Mouse (Mus musculus) macrophage (primary cell): ENCODE data around the gene Orc4. TPM values are rescaled to one million over a fixed set of nuclear protein-coding genes. Genes with fewer than 3 reads are reported as not detected.

Experiments used
- H3K27ac ChIP-seq: fragments of 350-480 bp; formaldehyde crosslinking; 2 replicates; pipeline ENCODE4 v1.9.0; 2021
- H3K36me3 ChIP-seq: fragments of 350-480 bp; formaldehyde crosslinking; 2 replicates; pipeline ENCODE4 v1.9.0; 2021; ENCODE audit errors: inconsistent target
- H3K4me3 ChIP-seq: fragments of 350-480 bp; formaldehyde crosslinking; 2 replicates; pipeline ENCODE4 v1.9.0; 2021; ENCODE audit errors: inconsistent target
- H3K79me2 ChIP-seq: fragments of 350-480 bp; formaldehyde crosslinking; 2 replicates; pipeline ENCODE4 v1.9.0; 2021; ENCODE audit errors: inconsistent target
- WGBS: methylation state at CpG from one replicate; pipeline ENCODE4 v1.1.7; 2026; ENCODE audit warnings: inconsistent platforms; ENCODE audit not compliant: missing documents; 5-methylcytosine and 5-hydroxymethylcytosine counted together
- polyA plus RNA-seq: library from polyadenylated mRNA; stranded (reverse); fragments of 250-400 nt; gene quantifications from 3 replicates; pipeline ENCODE4 v1.2.4, GENCODE M21; 2018; ENCODE audit warnings: inconsistent platforms
- total RNA-seq, 78 experiments: library from RNA; depleted of rRNA; stranded (reverse); fragments of 250-400 nt; gene quantifications; 1 replicate in 9 of 78; 2 replicates in 24 of 78; 3 replicates in 43 of 78; 4 replicates in 2 of 78; pipeline ENCODE4 v1.2.4; 2018; ENCODE audit warnings: inconsistent platforms in 56 of 78

The Orc4 gene
- 100 to 1,000 TPM in 23 of 26 experiments, 10 to 100 TPM in 3; 72.3 to 232 (median 151) TPM for total RNA-seq (2018; cell fraction: chromatin; rRNA removed)
- 10 to 100 TPM; 19.9 to 45.4 (median 29.6) TPM for total RNA-seq (2018; cell fraction: cytosol; rRNA removed)
- total RNA-seq (2018; cell fraction: nucleus; rRNA removed): 100 to 1,000 TPM in 20 of 26 experiments, 10 to 100 TPM in 6; 57.1 to 216 (median 120) TPM
- 33.0 to 39.4 TPM (median 33.2 TPM) in 3 replicates for polyA plus RNA-seq

GRCm38 (mm10) chr2:48950252-48950315 lies at the start of gene Orc4:
TSS of gene Orc4 (minus strand) at chr2:48950277.
- H3K36me3 ChIP-seq: no peaks in the 10 kb centered on the region
- peak within 1 kb of the TSS; percentile 96 for H3K27ac ChIP-seq
- peak within 1 kb of the TSS; percentile 98 for H3K4me3 ChIP-seq
- WGBS: 0% methylated on average over 2 of the region's 2 CpGs
- H3K79me2 ChIP-seq: peaks cover 97% of the 10 kb centered on the region

DNA sequence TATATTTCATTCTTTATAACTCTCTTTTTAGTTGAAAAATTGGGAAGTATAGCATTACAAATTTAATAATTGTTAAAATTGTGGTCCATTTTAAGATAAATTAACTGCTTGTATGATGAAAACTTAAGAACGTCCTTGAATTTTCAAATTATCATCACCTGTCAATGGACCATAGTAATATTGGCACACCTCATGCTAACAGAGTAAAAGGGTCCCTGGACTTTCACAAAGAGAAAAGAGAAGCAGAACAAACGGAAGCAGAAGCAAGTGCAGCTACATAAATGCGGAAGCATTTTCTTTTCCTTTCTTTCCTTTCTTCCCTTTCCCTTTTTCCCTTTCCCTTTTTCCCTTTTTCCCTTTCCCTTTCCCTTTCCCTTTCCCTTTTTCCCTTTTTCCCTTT lies 40.2 kb upstream of the Orc4 start:
- no peak overlapping the region for H3K27ac ChIP-seq
- 88% methylated on average over 3 of the region's 3 CpGs for WGBS
- no peak overlapping the region for H3K4me3 ChIP-seq
- no peaks in the 10 kb centered on the region for H3K79me2 ChIP-seq
- no peaks in the 10 kb centered on the region for H3K36me3 ChIP-seq

- no peak overlapping the region for H3K4me3 ChIP-seq
- peaks cover 7% of the 10 kb centered on the region; the same call in 1 of the 2 replicates for H3K79me2 ChIP-seq
- H3K36me3 ChIP-seq: no peaks in the 10 kb centered on the region
- WGBS: 28% methylated on average over 3 of the region's 3 CpGs
- no peak overlapping the region for H3K27ac ChIP-seq
Observed at GRCm38 (mm10) chr2:48978920-48979319, 28.8 kb upstream of the Orc4 start.

DNA sequence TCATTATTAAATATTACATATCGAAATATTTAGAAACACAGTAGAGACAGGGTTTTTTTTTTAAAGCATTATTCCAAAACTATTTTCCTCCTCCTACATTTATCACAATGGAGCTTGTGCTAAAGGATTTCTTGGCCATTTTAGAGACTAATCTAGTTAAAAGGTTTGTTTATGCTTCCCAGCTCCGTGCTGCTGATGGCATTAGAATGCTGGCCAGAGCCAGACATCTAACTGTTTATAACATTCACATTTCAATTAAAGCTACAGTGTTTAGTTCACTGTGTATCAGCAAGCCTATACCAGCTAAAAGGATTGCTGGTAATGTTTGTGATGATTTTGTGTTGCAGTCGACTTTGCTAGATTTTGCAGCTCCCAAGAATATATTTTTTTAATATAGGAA lies 6.5 kb upstream of the Orc4 start:
- no peaks in the 10 kb centered on the region for H3K36me3 ChIP-seq
- peaks cover 62% of the 10 kb centered on the region for H3K79me2 ChIP-seq
- H3K27ac ChIP-seq: no peak overlapping the region
- 95% methylated on average over 3 of the region's 3 CpGs for WGBS
- no peak overlapping the region for H3K4me3 ChIP-seq

- peak overlapping the region; percentile 96 for H3K27ac ChIP-seq
Observed at GRCm38 (mm10) chr2:48950316-48950880, 321 bp upstream of the Orc4 start.

GRCm38 (mm10) chr2:48949743-48950251 lies 280 bp downstream of the Orc4 start:
- Histone ChIP-seq H3K27ac (peak overlapping the region; percentile 96), H3K79me2 (peaks cover 97% of the 10 kb centered on the region), H3K36me3 (no peaks in the 10 kb centered on the region), H3K4me3 (peak overlapping the region; percentile 98)
- WGBS: 8% methylated on average over 8 of the region's 9 CpGs

More at GRCm38 (mm10) chr2:48950316-48950880, 321 bp upstream of the Orc4 start:
- Histone ChIP-seq H3K36me3 (no peaks in the 10 kb centered on the region), H3K4me3 (peak overlapping the region; percentile 98), H3K79me2 (peaks cover 97% of the 10 kb centered on the region)
- 6% methylated on average over 5 of the region's 6 CpGs for WGBS

- peak within 1 kb of the TSS; percentile 98 for H3K4me3 ChIP-seq
- peak within 1 kb of the TSS; percentile 96 for H3K27ac ChIP-seq
- 2% methylated on average over 42 of the region's 49 CpGs for WGBS
- H3K36me3 ChIP-seq: no peaks in the 10 kb centered on the region
- H3K79me2 ChIP-seq: peaks cover 97% of the 10 kb centered on the region
Observed at GRCm38 (mm10) chr2:48948841-48949584, 1.1 kb downstream of the Orc4 start, which contains the start of gene Mbd5. TSS of gene Mbd5 (plus strand) at chr2:48949508.

DNA sequence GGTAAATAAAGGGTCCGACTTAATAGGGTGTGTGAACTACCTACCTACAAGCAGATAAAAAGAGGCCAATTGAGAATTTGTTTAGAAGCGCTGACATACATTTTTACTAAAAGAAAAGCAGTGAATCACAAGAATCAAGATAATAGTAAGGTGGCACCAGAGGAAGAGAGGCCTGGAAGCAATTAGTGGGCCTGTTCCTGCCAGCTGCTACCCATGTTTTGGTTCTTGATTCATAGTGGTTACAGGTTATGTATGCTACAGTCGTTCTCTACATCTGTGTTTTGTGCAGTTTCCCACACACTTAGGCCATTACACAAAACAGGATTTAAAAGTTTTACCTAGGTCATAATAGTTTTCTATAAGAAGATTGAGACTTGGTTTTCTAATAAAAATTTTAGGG lies 2.3 kb downstream of the Orc4 start:
- Histone ChIP-seq H3K36me3 (no peaks in the 10 kb centered on the region), H3K27ac (no peak overlapping the region), H3K4me3 (peak overlapping the region; percentile 98), H3K79me2 (peaks cover 97% of the 10 kb centered on the region)
- 75% methylated on average over 3 of the region's 3 CpGs for WGBS

GRCm38 (mm10) chr2:48935058-48935457 lies 15.0 kb downstream of the Orc4 start:
- Histone ChIP-seq H3K36me3 (peaks cover 33% of the 10 kb centered on the region), H3K79me2 (peaks cover 21% of the 10 kb centered on the region), H3K4me3 (no peak overlapping the region), H3K27ac (no peak overlapping the region)
- WGBS: 81% methylated on average over 2 of the region's 2 CpGs

DNA sequence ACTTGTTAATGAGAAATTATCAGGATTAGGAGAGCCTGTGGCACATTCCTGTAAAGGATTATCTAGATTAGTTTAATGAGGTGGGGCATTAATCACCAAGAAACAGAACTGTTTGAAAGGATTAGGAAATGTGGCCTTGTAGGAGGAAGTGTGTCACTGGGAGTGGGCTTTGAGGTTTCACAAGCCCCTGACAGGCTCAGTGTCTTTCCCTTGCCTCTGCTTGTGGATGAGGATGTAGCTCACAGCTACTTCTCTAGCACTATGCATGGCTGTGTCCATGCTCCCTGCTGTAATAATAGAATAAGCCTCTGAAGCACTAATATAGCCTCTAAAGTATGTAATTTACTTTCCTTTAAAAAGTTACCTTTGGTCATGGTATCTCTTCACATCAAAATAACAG lies 34.2 kb downstream of the Orc4 start:
- Histone ChIP-seq H3K36me3 (peaks cover 55% of the 10 kb centered on the region), H3K27ac (no peak overlapping the region), H3K79me2 (peaks cover 3% of the 10 kb centered on the region; the same call in 1 of the 2 replicates)

GRCm38 (mm10) chr2:48914185-48914584 lies 35.9 kb downstream of the Orc4 start:
- no peak overlapping the region for H3K27ac ChIP-seq
- WGBS: 83% methylated on average over 1 of the region's 1 CpGs
- H3K4me3 ChIP-seq: no peak overlapping the region
- no peaks in the 10 kb centered on the region for H3K79me2 ChIP-seq
- peaks cover 68% of the 10 kb centered on the region for H3K36me3 ChIP-seq

More for the DNA sequence above, 34.2 kb downstream of the Orc4 start:
- H3K4me3 ChIP-seq: no peak overlapping the region

GRCm38 (mm10) chr2:48908866-48909265 lies 41.2 kb downstream of the Orc4 start:
- Histone ChIP-seq H3K4me3 (no peak overlapping the region), H3K79me2 (no peaks in the 10 kb centered on the region), H3K27ac (no peak overlapping the region), H3K36me3 (peaks cover 73% of the 10 kb centered on the region)
- 39% methylated on average over 2 of the region's 2 CpGs for whole genome bisulfite sequencing

- peaks cover 7% of the 10 kb centered on the region; the same call in 1 of the 2 replicates for H3K36me3 ChIP-seq
- 98% methylated on average over 3 of the region's 3 CpGs for WGBS
- H3K79me2 ChIP-seq: no peaks in the 10 kb centered on the region
Observed at GRCm38 (mm10) chr2:48895186-48895585, 54.9 kb downstream of the Orc4 start.

GRCm38 (mm10) chr2:48885945-48886344 lies 64.1 kb downstream of the Orc4 start:
- H3K27ac ChIP-seq: no peak overlapping the region
- no peaks in the 10 kb centered on the region for H3K79me2 ChIP-seq
- H3K36me3 ChIP-seq: no peaks in the 10 kb centered on the region
- no peak overlapping the region for H3K4me3 ChIP-seq

More at GRCm38 (mm10) chr2:48895186-48895585, 54.9 kb downstream of the Orc4 start:
- H3K27ac ChIP-seq: no peak overlapping the region
- no peak overlapping the region for H3K4me3 ChIP-seq

GRCm38 (mm10) chr2:48868199-48868913 lies 81.7 kb downstream of the Orc4 start:
- peaks cover 5% of the 10 kb centered on the region; the same call in 1 of the 2 replicates for H3K79me2 ChIP-seq
- no peak overlapping the region for H3K27ac ChIP-seq
- no peak overlapping the region for H3K4me3 ChIP-seq
- WGBS: 89% methylated on average over 5 of the region's 5 CpGs
- H3K36me3 ChIP-seq: no peaks in the 10 kb centered on the region
